Mouse (Mus musculus) lung, postnatal 0 days (tissue): ENCODE data around the gene Amt.

Experiments
- CTCF ChIP-seq: IDR thresholded peaks from 2 replicates; pipeline ENCODE4 v1.5.1; 2016; ENCODE audit warnings: antibody characterized with exemption, mild to moderate bottlenecking
- EP300 ChIP-seq: IDR thresholded peaks from 2 replicates; pipeline ENCODE4 v1.6.1; 2016; ENCODE audit warnings: antibody characterized with exemption, mild to moderate bottlenecking, control low read depth

- TF ChIP-seq CTCF (0 out of 2 replicates have a peak, but pooled peaks have one; percentile 15), EP300 (peak; percentile 75)
Measured at GRCm38 (mm10) chr9:108342301-108342831, 45.7 kb downstream of the Amt start.
